Mouse (Mus musculus) lung, adult 2 months (tissue): Measurements from ENCODE around the gene Runx3.

Experiments
- CTCF ChIP-seq: fragments of 200-500 bp; IDR thresholded peaks from 2 replicates; pipeline ENCODE4 v1.5.1; 2011; ENCODE audit warnings: mild to moderate bottlenecking, low read length, control low read depth; ENCODE audit not compliant: insufficient read depth
- POLR2A ChIP-seq: fragments of 200-500 bp; IDR thresholded peaks from 2 replicates; pipeline ENCODE4 v1.6.1; 2011; ENCODE audit warnings: low read depth, mild to moderate bottlenecking, control low read depth, low read length, borderline replicate concordance; ENCODE audit errors: extremely low read depth

DNA sequence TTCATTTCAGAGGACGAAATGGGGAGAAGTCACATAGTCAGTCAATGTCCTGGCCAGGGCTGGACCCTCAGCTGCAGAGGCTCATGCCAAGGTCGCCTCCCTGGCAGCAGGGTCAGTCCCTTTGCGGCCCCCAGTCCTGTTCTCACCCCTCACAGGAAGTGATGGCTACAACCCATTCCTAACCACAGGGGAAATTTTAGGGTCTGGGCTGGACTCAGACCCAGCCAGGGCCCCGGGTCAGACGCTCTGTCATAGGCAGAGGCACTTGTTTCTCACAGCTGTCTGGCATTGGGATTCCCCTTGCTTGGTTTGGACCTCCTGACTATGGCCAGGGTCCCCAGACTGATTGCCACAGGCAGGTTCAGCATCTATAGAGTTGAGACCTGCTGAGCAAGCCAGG lies 43.8 kb upstream of the Runx3 start:
- TF ChIP-seq POLR2A (no peak), CTCF (no peak)
